9 mouse cellular contexts compared by ENCODE assay signal in the genomic region with DNA sequence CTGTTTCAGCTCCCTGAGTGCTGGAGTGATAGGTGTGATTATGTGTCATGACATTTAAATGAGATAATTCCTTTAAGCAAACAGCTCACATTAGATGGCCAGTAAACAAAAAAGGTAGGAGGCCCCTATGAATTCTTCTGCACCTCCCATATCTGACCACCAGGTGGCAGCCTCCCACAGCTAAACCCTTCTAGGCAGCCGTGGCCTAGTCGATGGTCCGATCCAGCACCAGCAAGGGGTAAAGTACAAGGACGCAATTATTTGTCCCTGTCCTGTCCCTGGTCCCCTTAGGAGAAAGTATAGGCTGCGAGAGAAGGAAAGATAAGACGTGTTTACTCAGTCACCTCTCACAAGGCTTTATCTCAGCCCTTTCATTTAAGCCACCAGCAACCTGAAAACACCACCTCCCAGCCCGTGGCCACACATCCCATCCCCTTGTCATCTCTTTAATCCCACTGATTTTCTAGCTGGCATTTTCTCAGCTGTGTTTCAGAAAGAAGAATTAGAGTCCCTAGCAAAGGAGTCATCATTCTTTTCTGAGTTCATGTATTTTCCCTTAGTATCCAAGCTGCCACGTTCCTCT. TPM values are rescaled to one million over a fixed set of nuclear protein-coding genes. Genes with fewer than 3 reads are reported as not detected.
DNase-seq lines count a peak whose midpoint lies in the region; ATAC-seq and TF ChIP-seq lines count a peak whose summit lies in the region.
"Had no signal": no experiment of that assay in that cellular context is flagged by ENCODE, and none has a peak within 500 bp of the region (broad histone marks: within the 10 kb centered on the region; RNA-seq: fewer than 3 reads in every experiment).

No protein-coding gene starts in this region.

- no peaks in the 10 kb centered on the region for H3K27me3 ChIP-seq in forebrain, embryonic 14.5 days (replicated peaks; ENCODE audit: control insufficient read depth, insufficient read depth, low read length)
- H3K27me3 ChIP-seq in lung, embryonic 16.5 days (ENCODE audit: control insufficient read depth, insufficient read depth, low read depth, low read length), result no peaks in the 10 kb centered on the region
- H3K27me3 ChIP-seq: neural tube, embryonic 12.5 days had no signal

- no peaks in the 10 kb centered on the region for H3K9me3 ChIP-seq in ES-E14 (ENCODE audit: control insufficient read depth, insufficient read depth, low read depth, low read length)
- no peaks in the 10 kb centered on the region for H3K9me3 ChIP-seq in forebrain, embryonic 14.5 days (replicated peaks; ENCODE audit: control insufficient read depth, low read length)
- no peaks in the 10 kb centered on the region for H3K9me3 ChIP-seq in lung, embryonic 16.5 days (ENCODE audit: control insufficient read depth, low read length)
- H3K9me3 ChIP-seq: neural tube, embryonic 12.5 days had no signal

- peak; percentile 72 for ATAC-seq in forebrain, embryonic 14.5 days
- peak; percentile 75 for ATAC-seq in lung, embryonic 16.5 days (ENCODE audit: low read depth)

- WGBS in forebrain, embryonic 14.5 days, result 46% methylated on average over 8 of the region's 8 CpGs
- 41% methylated on average over 8 of the region's 8 CpGs for WGBS in lung, embryonic 16.5 days

- no peak overlapping the region for H3K4me3 ChIP-seq in ES-E14 (ENCODE audit: insufficient read depth in 1 of 2, low read depth in 1 of 2, low read length in 2 of 2, poor library complexity in 1 of 2, severe bottlenecking in 1 of 2)
- H3K4me3 ChIP-seq in forebrain, embryonic 14.5 days (ENCODE audit: low read depth, low read length), result no peak overlapping the region
- H3K4me3 ChIP-seq in lung, embryonic 16.5 days (ENCODE audit: low read length), result no peak overlapping the region
- H3K4me3 ChIP-seq: neural tube, embryonic 12.5 days had no signal

- intact Hi-C loops in heart, postnatal 25 days (cut with DNase I), result loop anchor here (2.0 to 10.0 kb wide), 4 partner anchors 59 to 239 kb away; a partner anchor contains a TSS

- H3K36me3 ChIP-seq in ES-E14 (ENCODE audit: control insufficient read depth, insufficient read depth, low read length, poor library complexity, severe bottlenecking), result no peaks in the 10 kb centered on the region
- no peaks in the 10 kb centered on the region for H3K36me3 ChIP-seq in forebrain, embryonic 14.5 days (ENCODE audit: control insufficient read depth, insufficient read depth, low read length)
- no peaks in the 10 kb centered on the region for H3K36me3 ChIP-seq in lung, embryonic 16.5 days (ENCODE audit: control insufficient read depth, insufficient read depth, low read length)
- H3K36me3 ChIP-seq: neural tube, embryonic 12.5 days had no signal

- in situ Hi-C loops in ES-E14 (cut with MboI; ENCODE audit: low sequenced_read_pairs in 2 of 2, unreplicated experiment in 2 of 2), result loop anchor here in 1 of 2 experiments (25.0 kb wide), 1 partner anchor 479 kb away; a partner anchor contains a TSS

- DNase-seq in ES-E14 (ENCODE audit: low read depth, low spot score), result peak; percentile 45
- DNase-seq in c-Kit-positive CD71-positive TER-119-positive erythroid progenitor cells, embryonic 14.5 days (ENCODE audit: low spot score), result peak; percentile 72
- DNase-seq in forebrain, embryonic 14.5 days (ENCODE audit: low spot score), result peak; percentile 68
- DNase-seq in heart, postnatal 25 days (ENCODE audit: low spot score), result peak; percentile 37
- peak; percentile 22 for DNase-seq in layer of hippocampus, adult 9-11 months
- DNase-seq in retina, postnatal 1 day, result peak; percentile 73
- DNase-seq in thymus, postnatal 4 days, result peak; percentile 74

- no peak overlapping the region for H3K4me2 ChIP-seq in forebrain, embryonic 14.5 days (ENCODE audit: low read length)
- H3K4me2 ChIP-seq in lung, embryonic 16.5 days (ENCODE audit: low read depth, low read length), result peak overlapping the region; percentile 17; the same call in 1 of the 2 replicates
- H3K4me2 ChIP-seq: neural tube, embryonic 12.5 days had no signal

- no peak overlapping the region for H3K27ac ChIP-seq in ES-E14 (ENCODE audit: insufficient read depth, low read depth, low read length, poor library complexity, severe bottlenecking)
- H3K27ac ChIP-seq in forebrain, embryonic 14.5 days (ENCODE audit: low read depth, low read length), result no peak overlapping the region
- peak overlapping the region; percentile 65 for H3K27ac ChIP-seq in lung, embryonic 16.5 days (ENCODE audit: low read length)
- H3K27ac ChIP-seq: neural tube, embryonic 12.5 days had no signal

- H3K9ac ChIP-seq in ES-E14 (ENCODE audit: insufficient read depth, low read depth, low read length, poor library complexity, severe bottlenecking), result 0 out of 2 replicates have a peak overlapping the region, but pooled peaks have one; percentile 32
- no peak overlapping the region for H3K9ac ChIP-seq in forebrain, embryonic 14.5 days (ENCODE audit: low read length)
- H3K9ac ChIP-seq in lung, embryonic 16.5 days (ENCODE audit: low read length), result no peak overlapping the region
- H3K9ac ChIP-seq: neural tube, embryonic 12.5 days had no signal

- H3K4me1 ChIP-seq in ES-E14 (ENCODE audit: control insufficient read depth in 2 of 2, insufficient read depth in 2 of 2, low read length in 2 of 2, poor library complexity in 1 of 2), result no peaks in the 10 kb centered on the region
- H3K4me1 ChIP-seq in forebrain, embryonic 14.5 days (ENCODE audit: control insufficient read depth, insufficient read depth, low read length), result no peaks in the 10 kb centered on the region
- peaks cover 3% of the 10 kb centered on the region; the same call in 1 of the 2 replicates for H3K4me1 ChIP-seq in lung, embryonic 16.5 days (replicated peaks; ENCODE audit: control insufficient read depth, insufficient read depth, low read length)
- H3K4me1 ChIP-seq: neural tube, embryonic 12.5 days had no signal

TF ChIP-seq in ES-E14, 5 proteins besides CTCF, POLR2A, EP300 and RAD21:
- TF ChIP-seq ZNF384 (IDR thresholded peaks at IDR 0.05; ENCODE audit: low read depth, low read length) (no peak), ZC3H11A (IDR thresholded peaks at IDR 0.05; ENCODE audit: borderline replicate concordance, low read depth, low read length) (peak; percentile 52; the same call in 1 of the 2 replicates)

RNA-seq across cellular contexts. Expression of a gene that starts 26.3 kb away (rescaled TPM):
- 18.0 and 22.2 TPM in 2 replicates for total RNA-seq in ES-E14 (2012; rRNA removed)
- polyA plus RNA-seq in forebrain, embryonic 14.5 days (2014; fragmentation: Nextera tagmentation; extraction: Ambion mirVana), result 10.8 and 13.5 TPM in 2 replicates
- 10 to 100 TPM; 32.8 to 35.5 TPM for total RNA-seq in heart, postnatal 25 days (2021)
- polyA plus RNA-seq in lung, embryonic 16.5 days (2015; fragmentation: Nextera tagmentation; extraction: Ambion mirVana), result 18.5 and 20.1 TPM in 2 replicates

Comparison
In these comparisons a context has a peak if more than half of its experiments do, and no peak if none do; other contexts are left out.
1. DNase-seq: peak in every context shown above with its lines; median percentile 74 in thymus, postnatal 4 days; 73 in retina, postnatal 1 day; 72 in c-Kit-positive CD71-positive TER-119-positive erythroid progenitor cells, embryonic 14.5 days; 68 in forebrain, embryonic 14.5 days; 45 in ES-E14; 37 in heart, postnatal 25 days; 22 in layer of hippocampus, adult 9-11 months.